Mouse (Mus musculus): ENCODE data around the gene Ssh2.

Ssh2 gene

DNA sequence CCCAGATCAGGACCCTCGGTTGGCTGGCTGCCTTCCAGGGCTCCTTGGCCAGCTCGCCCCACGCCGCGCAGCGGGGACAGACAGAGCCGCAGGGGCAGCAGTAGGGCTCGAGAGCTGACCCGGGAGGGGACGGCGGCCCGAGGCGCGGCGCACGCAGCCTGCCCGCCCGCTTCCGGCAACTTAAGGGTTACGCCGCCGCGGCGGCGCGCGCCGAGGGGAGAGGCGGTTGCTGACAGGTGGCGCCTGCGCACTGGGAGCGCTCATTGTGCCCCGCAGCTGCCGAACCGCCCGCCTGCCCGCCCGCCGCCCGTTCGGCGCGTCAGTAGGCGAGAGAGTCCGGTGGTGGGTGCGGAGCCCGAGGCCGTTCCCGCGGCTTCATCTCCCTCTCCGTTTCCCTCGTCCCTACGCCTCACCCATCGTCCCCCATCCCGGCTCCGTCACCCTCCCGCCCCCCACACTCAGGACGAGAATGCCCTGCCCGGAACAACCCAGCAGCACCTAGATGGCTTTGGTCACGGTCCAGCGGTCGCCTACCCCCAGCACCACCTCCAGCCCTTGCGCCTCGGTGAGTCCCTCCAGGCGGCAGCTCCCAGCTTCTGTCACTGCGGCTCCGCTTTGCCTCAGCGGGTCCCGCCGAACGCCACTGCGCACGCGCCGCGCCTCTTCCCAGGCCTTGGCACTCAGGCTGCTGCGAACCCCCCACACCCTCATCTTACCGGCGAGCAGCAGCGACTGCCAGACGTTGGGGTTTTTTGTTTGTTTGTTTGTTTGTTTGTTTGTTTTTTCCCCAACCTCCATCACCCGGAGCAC lies at the start of gene Ssh2:
Gene Ssh2, plus strand, starts transcription at position 337 of the 810 bp plus-strand sequence.
- DNase-seq, result peak; percentile 84

DNA sequence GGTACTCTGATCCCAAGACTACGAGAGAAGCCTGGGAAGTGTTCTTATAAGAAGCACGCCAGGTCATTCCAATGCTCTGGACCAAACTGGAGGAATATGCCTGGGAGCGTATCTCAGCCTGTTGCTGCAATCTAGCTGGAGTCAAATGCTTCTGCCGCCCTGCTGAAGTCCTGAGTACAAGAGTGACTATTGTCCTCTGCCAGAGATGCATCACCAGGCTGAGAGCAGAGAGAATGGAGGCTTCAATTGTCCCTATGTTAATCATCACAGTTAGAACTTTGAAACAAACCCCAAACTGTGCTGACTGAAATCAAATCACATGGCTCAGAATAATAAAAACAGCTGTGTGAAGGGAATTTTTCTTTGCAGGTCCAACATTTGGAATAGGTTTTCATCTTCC lies 42.4 kb upstream of the Ssh2 start:
- DNase-seq, result no peak

DNA sequence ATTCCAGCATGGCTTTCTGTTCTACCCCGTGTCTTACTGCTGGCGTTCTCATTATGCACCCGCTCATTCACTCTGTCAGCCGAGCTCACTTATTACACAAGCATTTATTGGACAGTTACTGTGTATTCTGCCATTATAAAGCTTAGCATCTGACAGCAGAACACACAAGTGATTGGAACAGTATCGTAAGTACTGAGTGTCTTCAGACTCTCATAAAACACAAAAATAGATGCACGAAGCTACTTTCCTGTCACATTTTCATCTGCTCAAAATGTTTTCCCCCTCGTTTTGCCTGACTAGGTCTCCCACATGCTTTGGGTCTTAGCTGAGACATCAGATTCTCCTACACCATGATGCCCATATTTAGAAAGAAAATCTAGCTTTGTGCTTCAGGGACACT lies 41.6 kb upstream of the Ssh2 start:
- no peak for DNase-seq

DNA sequence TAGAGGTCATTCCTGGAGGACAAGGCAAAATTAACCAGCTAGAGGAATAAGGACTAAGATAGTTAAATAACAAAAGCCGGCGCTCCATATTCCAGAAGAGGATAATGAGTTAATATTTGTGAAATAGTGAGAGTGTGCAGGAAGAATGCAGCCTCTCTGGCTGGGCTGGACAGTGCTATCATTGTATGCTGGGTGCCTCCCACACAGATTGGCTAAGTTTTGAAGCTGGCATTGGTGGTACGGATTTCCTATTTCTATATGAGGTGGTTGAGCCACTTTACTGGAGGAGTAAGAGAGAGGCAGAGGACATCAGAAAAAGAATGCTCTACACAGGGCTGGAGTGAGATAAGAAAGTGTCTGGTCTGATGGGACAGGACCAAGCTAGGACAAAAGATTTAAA lies 36.3 kb upstream of the Ssh2 start:
- DNase-seq, result no peak

DNA sequence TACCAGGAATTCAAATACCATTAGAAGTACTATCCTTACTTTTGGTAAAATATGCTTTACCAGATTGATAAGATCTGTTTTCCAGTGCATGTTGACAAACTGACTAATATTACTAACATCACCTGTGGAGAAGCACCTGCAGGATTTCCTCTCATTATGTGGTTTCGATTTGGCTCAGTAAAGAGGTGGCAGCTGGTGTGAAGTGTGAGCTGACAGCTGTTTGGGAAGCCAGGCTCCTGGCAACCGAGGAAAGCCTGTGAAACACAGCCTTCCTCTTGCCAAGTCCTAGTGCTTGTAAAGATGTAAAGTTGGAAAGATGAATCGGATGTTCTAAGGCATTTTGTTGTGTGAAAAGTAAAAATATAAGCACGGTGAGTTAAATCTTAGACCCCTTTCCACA lies 35.2 kb upstream of the Ssh2 start:
- DNase-seq, result peak; percentile 25

DNA sequence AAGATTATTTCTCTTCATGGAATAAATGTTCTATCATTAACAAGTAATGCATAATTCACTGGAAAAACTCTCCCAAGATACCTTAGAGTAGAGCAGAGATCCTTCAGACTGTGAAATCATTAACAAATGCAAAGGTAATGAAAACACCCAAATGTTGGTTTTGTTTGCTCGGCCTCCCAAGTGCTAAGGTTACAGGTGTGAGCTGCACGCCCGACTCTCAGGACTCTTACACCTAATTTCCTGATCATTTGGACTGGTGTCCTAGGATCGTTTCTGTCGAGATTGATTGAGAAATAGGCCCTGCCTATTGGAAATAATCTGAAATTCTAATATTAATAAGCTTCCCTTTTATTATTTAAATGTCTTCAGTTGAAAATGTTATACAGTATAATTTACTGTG lies 34.6 kb upstream of the Ssh2 start:
- no peak for DNase-seq

DNA sequence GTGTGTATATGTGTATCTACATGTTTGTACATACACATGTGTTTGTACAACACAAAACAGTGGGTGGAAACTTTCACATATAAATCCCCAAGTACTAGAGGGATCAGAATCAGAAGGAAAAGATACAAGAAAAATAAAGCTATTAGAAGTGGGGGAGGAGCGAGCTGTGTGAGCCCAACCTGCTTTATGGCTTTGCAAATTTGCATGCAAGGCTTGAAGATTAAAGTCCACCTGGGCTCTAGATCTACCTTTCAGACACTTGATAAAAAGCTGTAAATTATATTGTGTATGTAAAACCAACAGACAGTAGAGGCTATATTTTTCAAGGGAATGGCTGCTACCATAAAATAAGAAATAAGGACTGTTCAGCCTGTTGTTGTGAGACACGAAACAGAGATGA lies 34.0 kb upstream of the Ssh2 start:
- DNase-seq, result no peak

DNA sequence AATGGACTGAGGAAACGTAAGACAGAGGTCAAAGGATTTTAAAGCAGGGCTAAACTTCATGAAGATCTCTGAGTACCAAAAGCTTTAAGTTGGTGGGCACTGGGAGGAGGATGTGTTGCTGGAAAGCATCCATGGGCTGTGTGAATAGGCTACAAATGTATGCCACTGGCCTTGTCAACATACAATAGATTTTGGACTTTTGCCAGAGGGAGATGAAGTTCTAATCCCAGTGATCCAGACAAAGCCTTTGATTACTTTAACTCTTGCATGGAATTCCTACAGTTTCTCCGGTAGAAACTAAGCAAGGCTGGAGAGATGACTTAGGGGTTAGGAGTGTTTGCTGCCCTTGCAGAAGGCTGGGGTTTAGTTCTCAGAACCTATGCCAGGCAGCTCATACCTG lies 33.5 kb upstream of the Ssh2 start:
- no peak for DNase-seq

DNA sequence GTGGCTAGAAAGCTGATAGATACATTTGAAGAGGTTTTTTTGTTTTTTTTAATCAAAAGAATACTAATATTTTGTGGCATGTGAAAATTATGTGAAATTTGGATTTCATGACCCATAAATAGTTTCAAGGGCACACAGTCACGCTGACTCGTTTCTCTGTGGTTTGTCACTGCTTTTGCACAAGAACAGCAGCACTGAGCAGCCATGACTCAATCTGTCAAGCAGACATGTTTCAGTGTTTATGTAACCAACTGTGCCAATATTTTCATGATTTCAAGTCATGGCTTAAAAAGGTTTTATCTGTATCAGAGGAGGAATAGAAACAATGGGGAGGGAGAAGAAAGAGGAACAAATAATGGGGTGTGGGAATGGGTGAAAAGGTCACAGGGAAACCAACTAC lies 31.2 kb upstream of the Ssh2 start:
- DNase-seq, result no peak

DNA sequence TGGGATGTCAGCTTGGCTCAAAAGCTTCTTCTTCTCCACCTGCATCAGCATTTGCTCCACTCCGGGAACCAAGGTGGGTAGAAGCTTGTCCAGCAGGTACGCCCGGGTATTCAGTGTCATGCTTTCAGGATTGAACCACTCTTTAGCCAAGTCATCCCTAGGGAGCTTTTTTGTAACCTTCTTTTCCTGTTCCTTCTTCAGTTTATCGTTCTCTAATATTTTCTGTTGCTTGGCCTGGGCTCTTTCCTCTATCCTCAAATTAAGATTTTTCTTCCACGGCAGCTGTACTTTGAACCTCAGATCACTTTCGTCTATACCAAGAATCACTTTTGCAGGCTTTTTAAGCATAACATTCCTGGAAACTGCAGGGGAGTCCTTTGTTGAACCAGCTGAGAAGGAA lies 27.2 kb upstream of the Ssh2 start, which contains the start of gene Efcab5:
Gene Efcab5, minus strand, starts transcription at position 101 of the 400 bp plus-strand sequence.
- no peak for DNase-seq

DNA sequence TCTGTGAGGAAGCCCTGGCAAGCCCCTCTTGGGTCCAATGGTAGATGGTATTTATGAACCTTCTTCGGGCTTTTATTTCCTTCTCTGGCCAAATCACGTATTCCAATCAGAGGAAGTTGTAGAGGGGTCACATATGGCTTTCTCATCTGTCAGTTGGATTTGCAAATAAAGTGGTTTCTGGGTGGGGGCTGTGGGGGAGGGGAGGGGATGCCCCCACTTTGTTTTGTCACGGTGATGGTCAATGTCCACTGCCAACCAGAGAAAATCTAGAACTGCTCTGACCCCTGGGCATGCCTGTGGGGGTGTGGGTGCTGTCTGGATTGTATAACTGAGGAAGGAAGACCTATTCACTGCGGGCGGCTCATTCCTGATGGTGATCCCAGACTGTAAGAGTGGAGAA lies 22.7 kb upstream of the Ssh2 start:
- no peak for DNase-seq

DNA sequence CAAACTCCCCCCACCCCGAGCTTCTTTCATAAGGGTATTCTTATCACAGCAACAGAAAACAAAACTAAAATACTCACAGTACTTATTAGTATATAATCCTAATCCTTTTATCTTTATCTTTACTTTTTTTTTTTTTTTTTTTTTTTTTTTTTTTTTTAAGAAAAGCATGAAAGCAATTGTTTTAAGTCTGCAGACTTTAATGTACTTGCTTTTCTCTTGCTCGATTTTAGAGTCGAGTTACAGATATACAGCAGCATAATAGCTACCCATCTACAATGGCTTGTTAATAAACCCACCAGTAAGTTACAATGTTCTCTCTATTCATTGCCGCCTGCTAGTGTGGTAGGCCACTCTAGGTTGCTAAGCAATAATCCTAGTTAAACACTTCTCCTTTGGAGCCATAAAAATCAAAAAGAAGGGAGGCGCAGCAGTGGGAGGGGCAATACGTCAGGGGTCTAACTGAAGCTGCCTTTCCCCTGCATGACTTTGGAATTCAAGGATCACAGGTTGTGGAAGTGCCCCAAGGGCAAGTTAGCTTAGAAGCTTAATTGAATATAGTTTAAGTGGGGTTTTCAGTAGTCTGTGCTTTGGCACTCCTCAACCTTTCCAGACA lies 22.0 kb upstream of the Ssh2 start:
- no peak for DNase-seq

DNA sequence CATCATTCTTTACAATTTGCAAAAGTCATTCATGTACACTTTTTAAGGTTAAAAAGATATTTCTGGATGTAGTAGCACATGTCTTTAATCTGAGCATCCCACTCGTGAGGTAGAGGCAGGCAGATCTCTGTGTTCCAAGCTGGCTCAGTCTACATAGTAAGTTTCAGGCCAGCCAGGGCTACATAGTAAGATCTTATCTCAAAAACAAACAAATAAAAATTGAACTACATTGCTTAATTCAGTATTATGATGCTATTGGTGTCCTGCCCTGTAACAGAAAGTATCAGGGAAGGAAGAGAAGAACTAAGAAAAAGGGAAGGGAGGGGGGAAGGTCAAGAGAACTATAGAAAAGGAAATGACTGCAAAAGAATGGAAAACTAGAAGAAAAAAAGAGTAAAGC lies 21.3 kb upstream of the Ssh2 start:
- no peak for DNase-seq

DNA sequence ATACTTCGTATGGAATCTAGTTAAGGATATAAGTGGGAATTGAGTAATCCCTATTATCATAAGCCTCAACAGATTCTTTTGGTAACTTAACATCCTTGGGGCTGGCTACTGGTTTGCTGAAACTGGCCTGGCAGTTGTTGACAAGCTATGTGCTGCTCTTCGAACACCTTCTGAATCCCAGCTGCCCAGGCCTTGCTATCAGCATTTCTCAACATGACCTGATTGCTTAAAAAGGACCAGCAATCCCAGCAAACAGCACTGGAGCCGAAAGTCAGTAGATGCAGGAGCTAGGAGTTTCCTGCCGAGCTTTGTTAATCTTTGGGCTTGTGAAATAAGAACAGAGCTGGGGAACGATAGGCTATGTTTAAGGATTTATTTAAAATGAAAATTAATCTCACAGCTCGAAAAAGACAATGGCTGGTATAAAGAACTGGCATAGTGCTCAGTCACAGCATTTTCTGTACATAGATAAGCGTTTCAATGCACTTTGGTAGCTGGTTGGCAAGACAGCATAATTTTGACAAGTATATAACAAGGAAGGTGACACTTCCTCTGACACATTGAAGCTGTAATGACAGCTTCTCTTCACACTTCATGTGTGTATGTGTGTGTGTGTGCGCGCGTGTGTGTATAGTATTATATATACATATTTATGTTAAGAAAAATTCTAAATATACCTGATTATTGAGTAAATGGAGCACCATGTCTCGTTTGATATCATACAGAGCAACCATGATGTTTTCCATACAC lies 20.6 kb upstream of the Ssh2 start:
- no peak for DNase-seq

DNA sequence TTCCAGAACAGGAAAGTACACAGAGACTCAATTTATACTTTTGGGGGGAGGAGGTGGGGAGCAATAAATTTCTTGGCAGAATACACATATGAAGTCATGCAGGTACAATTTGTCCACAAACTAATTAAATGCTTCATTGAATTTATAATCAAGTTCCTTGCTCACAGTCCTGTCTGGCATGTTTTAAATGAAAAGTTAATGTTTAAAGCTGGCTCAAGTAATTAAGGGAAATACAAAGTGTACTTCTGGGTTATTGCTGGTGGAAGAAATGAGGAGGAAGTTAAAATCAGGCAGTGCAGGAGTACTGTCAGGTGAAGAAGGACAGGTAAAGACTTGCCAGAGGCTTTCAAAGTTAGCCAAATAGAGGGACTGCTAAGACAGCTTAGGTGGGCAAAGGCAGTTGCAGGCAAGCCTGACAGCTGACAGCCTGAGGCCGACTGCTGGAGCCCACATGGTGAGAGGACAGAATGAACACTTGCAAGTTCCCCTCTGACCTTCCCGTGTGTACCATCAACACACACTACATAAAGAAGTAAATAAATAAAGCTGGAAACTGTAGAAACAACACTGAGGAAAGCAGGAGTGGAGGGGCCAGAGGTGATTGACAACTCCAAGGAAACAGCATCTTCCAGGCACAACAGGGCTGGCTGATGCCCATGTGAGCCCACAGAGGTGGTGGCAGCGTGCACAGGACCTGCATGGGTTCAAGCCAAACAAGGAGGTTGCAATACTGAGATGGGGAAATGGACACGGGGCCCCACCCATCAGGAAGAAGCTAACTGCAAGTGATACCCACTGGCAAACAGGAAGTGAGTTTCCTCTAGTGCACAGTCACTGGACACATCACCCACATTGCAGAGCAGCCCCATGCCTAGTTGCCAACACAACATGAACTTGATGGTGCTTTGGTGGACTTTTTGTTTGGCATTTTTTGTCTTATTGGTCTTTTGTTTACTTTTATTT lies 19.6 kb upstream of the Ssh2 start:
- no peak for DNase-seq

DNA sequence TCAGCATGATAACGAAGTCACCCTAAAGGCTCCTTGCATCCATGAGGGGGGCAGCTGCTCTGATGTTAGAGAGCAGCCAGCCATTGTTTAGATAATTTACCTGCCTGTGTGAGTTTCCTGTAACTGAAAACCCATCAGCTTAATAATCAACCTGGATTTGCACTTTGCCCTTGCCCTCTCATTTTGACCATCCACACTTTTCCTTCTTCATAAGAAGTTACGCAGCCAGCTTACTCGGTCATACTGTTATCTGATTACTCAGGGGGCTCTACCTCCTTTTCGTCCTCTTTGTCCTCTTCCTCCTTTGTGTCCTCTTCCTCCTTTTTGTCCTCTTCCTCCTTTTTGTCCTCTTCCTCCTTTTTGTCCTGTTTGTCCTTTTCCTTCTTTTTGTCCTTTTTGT lies 16.5 kb upstream of the Ssh2 start:
- DNase-seq, result no peak

DNA sequence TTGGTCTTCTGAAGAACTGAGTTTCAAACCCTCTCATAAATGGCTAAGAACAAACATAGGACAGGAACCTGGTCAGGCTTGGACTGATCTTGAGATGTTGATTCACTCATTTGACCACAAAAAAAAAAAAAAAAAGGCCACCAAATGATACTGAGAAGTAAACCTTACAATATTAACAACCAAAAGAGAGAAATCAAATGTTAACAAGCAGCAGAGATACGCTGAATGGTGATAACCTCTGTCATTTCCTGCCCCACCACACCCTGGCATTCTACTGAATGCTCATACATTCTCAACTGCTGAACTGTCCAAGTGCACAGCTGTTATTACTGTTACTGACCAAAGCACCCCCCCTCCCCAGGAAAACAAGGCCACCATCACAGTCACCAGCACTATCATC lies 15.4 kb upstream of the Ssh2 start:
- DNase-seq, result no peak

DNA sequence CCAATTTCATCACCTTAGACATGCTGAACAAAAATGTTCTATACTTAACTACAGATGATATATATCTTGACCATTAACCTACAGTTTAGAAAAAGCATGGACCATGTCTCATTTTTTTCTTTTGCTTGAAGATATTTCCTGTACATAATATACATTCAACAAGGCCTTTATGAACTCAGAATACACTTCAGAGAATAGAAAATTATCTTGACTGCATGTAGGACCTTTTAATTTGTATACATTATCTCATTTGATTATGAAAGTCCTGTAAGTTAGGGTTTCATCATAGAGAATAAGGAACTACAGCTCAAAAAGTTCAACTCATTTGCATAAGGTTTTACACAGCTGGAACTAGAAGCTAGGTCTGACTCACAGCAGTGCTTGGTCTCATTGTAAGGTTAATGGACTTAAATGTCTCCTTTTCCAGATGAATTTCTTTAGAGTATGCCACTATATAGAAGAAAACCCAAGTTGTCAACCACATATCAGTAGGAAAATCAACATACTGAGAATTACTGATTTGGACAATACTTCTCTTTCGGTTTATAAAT lies 1.9 kb upstream of the Ssh2 start:
- DNase-seq, result no peak

DNA sequence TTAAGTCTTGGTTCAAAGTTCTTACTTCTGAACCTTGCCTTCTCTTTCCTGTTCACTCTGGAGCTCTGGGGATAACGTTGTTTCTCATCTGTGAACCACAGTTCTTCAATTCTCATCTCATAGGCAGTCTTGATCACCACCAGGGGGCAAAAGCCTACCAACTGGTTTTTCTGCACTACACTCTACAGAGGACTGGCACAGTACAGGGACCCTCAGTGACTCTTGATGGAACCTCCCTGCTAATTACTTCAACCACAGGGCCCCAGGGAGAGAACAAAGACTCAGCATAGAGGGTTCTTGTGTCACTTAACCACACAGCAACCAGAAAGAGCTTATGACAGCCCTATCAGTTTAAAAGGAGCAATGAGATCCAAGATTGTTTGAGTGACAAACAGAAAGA lies 1.3 kb upstream of the Ssh2 start:
- peak; percentile 69 for DNase-seq

DNA sequence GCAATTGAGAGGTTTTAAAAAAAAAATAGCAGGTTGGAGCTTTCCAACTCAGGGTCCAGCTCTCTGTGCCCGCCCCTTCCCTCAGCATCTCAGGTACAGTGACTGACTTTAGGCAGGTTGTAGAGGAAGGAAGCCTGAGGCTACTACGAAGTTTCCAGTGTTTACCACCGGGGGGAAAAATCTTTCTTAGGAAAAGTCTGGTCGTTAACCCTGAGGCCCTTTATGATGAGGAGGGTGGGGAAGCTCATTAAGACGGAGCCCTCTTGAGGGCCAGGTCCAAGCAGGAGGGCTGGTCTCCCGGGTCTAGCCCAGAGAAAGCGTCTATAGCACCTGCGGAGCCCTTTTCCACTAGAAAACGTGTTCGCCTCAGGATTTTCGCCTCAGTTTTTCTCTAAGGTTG lies 604 bp upstream of the Ssh2 start:
- DNase-seq, result no peak

DNA sequence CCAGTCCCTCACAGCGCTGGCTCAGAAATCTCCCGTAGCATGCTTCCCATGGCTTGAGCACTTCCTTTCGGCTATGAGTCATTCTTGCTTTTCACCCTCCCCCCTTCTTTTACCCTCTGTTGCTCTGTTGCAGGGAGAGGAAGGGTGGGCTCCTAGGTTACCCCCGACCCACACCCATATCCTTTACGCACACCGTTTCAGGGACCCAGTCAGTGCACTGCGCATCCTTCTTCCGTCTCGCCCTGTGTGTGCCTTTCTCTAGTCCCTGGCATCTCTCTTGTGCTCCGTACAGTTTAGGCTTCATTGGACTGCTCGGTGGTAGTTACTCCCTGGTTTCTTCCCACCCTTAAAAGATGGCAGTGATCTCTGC lies 659 bp downstream of the Ssh2 start:
- peak; percentile 42 for DNase-seq

DNA sequence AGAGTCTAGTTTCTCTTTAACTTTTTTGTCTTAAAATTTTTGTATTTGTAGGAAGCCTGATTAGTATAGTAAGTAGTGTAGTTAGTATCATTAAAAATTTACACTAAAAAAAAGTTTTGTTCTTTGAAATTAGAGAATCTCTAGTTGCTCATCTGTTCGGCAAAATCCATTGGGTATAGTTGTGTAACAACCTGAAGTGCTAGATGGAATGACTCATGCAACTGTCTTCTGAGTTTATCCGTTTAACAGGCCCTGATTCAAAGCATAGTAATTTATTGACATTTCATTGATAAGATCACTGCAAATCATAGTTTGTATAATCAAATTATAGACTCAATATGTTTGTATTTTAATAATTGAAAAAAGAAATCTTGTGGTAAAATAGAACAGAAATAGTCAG lies 14.7 kb downstream of the Ssh2 start:
- DNase-seq, result no peak

DNA sequence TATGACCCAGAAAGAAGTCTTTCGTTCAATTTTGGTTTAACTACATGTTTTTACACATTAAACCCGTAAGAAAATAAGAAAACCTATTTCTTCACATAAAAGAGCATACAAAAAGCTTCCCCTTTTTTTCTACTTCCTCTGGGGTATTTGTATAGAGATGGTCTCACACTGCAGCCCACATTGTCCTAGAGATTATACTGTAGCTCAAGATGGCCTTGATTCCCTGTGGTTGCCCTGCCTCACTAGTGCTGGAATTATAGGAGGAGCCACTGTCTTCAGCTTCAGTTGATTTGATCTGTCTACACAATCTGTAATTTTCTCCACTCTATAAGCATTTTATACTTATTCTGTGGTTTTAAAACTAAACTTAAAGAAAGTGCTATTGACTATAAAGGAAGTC lies 15.4 kb downstream of the Ssh2 start:
- no peak for DNase-seq

All from thymus, postnatal 25 days (tissue).